Mouse (Mus musculus) liver, embryonic 18 days (tissue): ENCODE data around the gene Zmat1. TPM values are rescaled to one million over a fixed set of nuclear protein-coding genes. Genes with fewer than 3 reads are reported as not detected.

Source experiments
- polyA plus RNA-seq: library from polyadenylated mRNA; depleted of rRNA; stranded (reverse); fragments of >200 nt; gene quantifications from 2 replicates; pipeline ENCODE4 v1.2.3, GENCODE M21; 2012; rRNA removed

The Zmat1 gene
- 0.41 and 0.56 TPM in 2 replicates for polyA plus RNA-seq

DNA sequence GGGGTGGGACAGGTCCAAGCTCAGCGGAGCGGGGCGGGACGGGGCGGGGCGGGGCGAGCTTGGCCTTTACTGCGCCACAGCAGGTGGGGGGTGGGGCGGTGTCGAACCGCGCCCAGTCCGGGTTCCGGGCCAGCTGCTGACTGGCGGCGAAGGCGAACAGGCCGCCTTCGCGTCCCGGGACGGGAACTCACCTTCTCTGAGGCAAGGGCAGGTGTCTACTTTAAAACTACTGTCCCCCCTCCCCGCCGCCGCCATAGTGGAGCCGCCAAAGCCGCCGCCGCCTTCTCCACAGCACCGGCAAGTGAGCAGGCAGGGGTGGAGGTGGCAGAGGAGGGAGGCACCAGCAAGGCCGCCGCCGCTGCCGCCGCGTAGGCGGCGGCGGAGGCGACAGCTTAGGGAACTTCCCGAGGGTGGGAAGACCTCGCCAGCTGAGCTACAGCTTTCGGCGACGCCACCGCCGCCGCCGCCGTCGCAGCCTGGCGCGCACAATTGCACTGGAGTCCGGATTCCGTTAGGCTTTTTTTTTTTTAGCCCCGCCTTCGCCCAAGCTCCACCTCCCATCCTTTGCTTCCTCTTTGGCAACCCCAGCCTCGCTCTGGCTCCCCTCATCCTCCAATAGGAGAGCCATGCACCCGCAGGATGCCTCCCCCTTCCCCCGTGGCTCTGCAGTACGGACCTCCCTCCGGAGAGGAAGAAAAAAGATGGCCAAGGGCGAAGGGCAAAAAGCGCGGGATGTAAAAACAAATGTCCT is at the start of gene Zmat1:
Gene Zmat1 (minus strand): TSS at position 490 of the 751 bp plus-strand sequence.

DNA sequence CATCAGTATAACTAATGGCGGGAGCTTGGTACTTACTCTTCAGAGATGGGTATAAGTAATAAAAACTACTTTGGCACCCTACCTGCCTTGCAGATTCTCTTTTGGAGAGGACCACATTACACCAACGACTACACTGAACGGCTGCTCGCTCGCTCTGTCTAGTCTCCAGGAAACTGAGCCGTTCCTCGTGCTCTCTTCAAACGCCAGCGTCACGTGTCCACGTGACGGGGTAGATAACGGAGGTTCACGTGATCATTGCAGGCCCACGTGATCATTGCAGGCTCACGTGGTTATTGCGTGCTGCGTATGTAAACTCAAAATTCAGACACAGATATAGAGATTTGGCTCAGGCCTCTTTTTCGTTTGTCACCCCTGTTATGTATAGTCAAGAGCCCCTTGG is 44.5 kb downstream of the Zmat1 start, which contains the start of gene Nxf2:
Gene Nxf2 (minus strand): TSS at position 209 of the 400 bp plus-strand sequence.

Other genes with a start within 250 kb of the Zmat1 start
- gene Armcx2, start 200.0 kb downstream of the Zmat1 start, polyA plus RNA-seq = 6.9 and 7.2 TPM in 2 replicates
- gene Nxf2, start 44.5 kb downstream of the Zmat1 start, polyA plus RNA-seq = 0.07 and 0.08 TPM in 2 replicates
- gene Gm15023, start 168.4 kb upstream of the Zmat1 start, polyA plus RNA-seq = not detected in 2 replicates
- gene Tceal6, start 201.5 kb upstream of the Zmat1 start, polyA plus RNA-seq = 0.02 TPM in 1 of 2 replicates, not detected in the other